Comparison of ENCODE assay signal across 22 mouse cellular contexts in genomic region chr11:87847884-87848283, GRCm38 (mm10). TPM values are rescaled to one million over a fixed set of nuclear protein-coding genes. Genes with fewer than 3 reads are reported as not detected.
A peak's percentile ranks its signal among the peaks of the same experiment; 100 is the strongest.
DNase-seq lines count a peak whose midpoint lies in the region; ATAC-seq and TF ChIP-seq lines count a peak whose summit lies in the region.
"Had no signal": no experiment of that assay in that cellular context is flagged by ENCODE, and none has a peak within 500 bp of the region (broad histone marks: within the 10 kb centered on the region; RNA-seq: fewer than 3 reads in every experiment).

No protein-coding gene starts in this region.

- no peak overlapping the region for H3K4me3 ChIP-seq in forebrain, embryonic 14.5 days (ENCODE audit: low read depth, low read length)
- no peak overlapping the region for H3K4me3 ChIP-seq in forebrain, embryonic 15.5 days
- no peak overlapping the region for H3K4me3 ChIP-seq in midbrain, embryonic 13.5 days (replicated peaks)
- no peak overlapping the region for H3K4me3 ChIP-seq in midbrain, embryonic 11.5 days (ENCODE audit: low read depth, low read length)
- no peak overlapping the region for H3K4me3 ChIP-seq in intestine, postnatal 0 days (ENCODE audit: low read depth, low read length)
- H3K4me3 ChIP-seq: embryonic facial prominence, embryonic 13.5 days; forebrain, embryonic 10.5 days; layer of hippocampus, adult 2 months; midbrain, embryonic 10.5 days had no signal

- no peaks in the 10 kb centered on the region for H3K27me3 ChIP-seq in forebrain, embryonic 14.5 days (replicated peaks; ENCODE audit: control insufficient read depth, insufficient read depth, low read length)
- no peaks in the 10 kb centered on the region for H3K27me3 ChIP-seq in forebrain, embryonic 15.5 days
- no peaks in the 10 kb centered on the region for H3K27me3 ChIP-seq in midbrain, embryonic 13.5 days
- no peaks in the 10 kb centered on the region for H3K27me3 ChIP-seq in midbrain, embryonic 11.5 days (ENCODE audit: control insufficient read depth, insufficient read depth, low read length)
- no peaks in the 10 kb centered on the region for H3K27me3 ChIP-seq in intestine, postnatal 0 days (replicated peaks; ENCODE audit: control insufficient read depth, insufficient read depth, low read length)
- H3K27me3 ChIP-seq: embryonic facial prominence, embryonic 13.5 days had no signal

- no peak for TF ChIP-seq CTCF in intestine, postnatal 0 days (IDR thresholded peaks at IDR 0.05; ENCODE audit: low read depth)

- no peaks in the 10 kb centered on the region for H3K36me3 ChIP-seq in forebrain, embryonic 14.5 days (ENCODE audit: control insufficient read depth, insufficient read depth, low read length)
- H3K36me3 ChIP-seq in forebrain, embryonic 15.5 days, result no peaks in the 10 kb centered on the region
- H3K36me3 ChIP-seq in midbrain, embryonic 13.5 days, result no peaks in the 10 kb centered on the region
- no peaks in the 10 kb centered on the region for H3K36me3 ChIP-seq in midbrain, embryonic 11.5 days (ENCODE audit: control insufficient read depth, insufficient read depth, low read length)
- no peaks in the 10 kb centered on the region for H3K36me3 ChIP-seq in intestine, postnatal 0 days (ENCODE audit: control insufficient read depth, insufficient read depth)
- H3K36me3 ChIP-seq: embryonic facial prominence, embryonic 13.5 days; forebrain, embryonic 10.5 days; midbrain, embryonic 10.5 days had no signal

- H3K4me1 ChIP-seq in forebrain, embryonic 14.5 days (ENCODE audit: control insufficient read depth, insufficient read depth, low read length), result no peaks in the 10 kb centered on the region
- H3K4me1 ChIP-seq in forebrain, embryonic 15.5 days, result peaks cover 3% of the 10 kb centered on the region
- H3K4me1 ChIP-seq in midbrain, embryonic 13.5 days (replicated peaks), result peaks cover 3% of the 10 kb centered on the region; the same call in 1 of the 2 replicates
- H3K4me1 ChIP-seq in midbrain, embryonic 11.5 days (ENCODE audit: control insufficient read depth, insufficient read depth, low read length), result no peaks in the 10 kb centered on the region; the same call in 1 of the 2 replicates
- H3K4me1 ChIP-seq in intestine, postnatal 0 days (replicated peaks; ENCODE audit: control insufficient read depth, insufficient read depth, low read length), result no peaks in the 10 kb centered on the region
- H3K4me1 ChIP-seq: embryonic facial prominence, embryonic 13.5 days had no signal

- H3K4me2 ChIP-seq in forebrain, embryonic 14.5 days (ENCODE audit: low read length), result no peak overlapping the region
- no peak overlapping the region for H3K4me2 ChIP-seq in forebrain, embryonic 15.5 days (replicated peaks)
- no peak overlapping the region for H3K4me2 ChIP-seq in midbrain, embryonic 13.5 days (replicated peaks)
- no peak overlapping the region for H3K4me2 ChIP-seq in midbrain, embryonic 11.5 days
- 0 out of 2 replicates have a peak overlapping the region, but pooled peaks have one; percentile 32 for H3K4me2 ChIP-seq in intestine, postnatal 0 days (replicated peaks; ENCODE audit: low read depth)
- H3K4me2 ChIP-seq: embryonic facial prominence, embryonic 13.5 days had no signal

- no peak for ATAC-seq in forebrain, embryonic 14.5 days
- ATAC-seq in forebrain, embryonic 15.5 days (replicated peaks), result no peak
- peak; percentile 50; the same call in 1 of the 2 replicates for ATAC-seq in midbrain, embryonic 13.5 days
- ATAC-seq in midbrain, embryonic 11.5 days (ENCODE audit: low FRiP score), result no peak
- ATAC-seq in intestine, postnatal 0 days, result no peak
- no peak for ATAC-seq in megakaryocyte-erythroid progenitor cell, adult 5-6 weeks (replicated peaks; ENCODE audit: low FRiP score, low TSS enrichment, poor library complexity, severe bottlenecking)

- DNase-seq in forebrain, embryonic 14.5 days (ENCODE audit: low spot score), result peak; percentile 2
- DNase-seq in midbrain, embryonic 11.5 days (ENCODE audit: low spot score, missing footprints), result no peak
- peak; percentile 85 for DNase-seq in ZHBTc4 (ENCODE audit: low read depth, low spot score)
- DNase-seq: adrenal gland, postnatal 25 days; cerebellum, postnatal 14 days; lung, postnatal 14 days; right cerebral cortex, postnatal 4 days; thymus, adult 2 months had no signal

- 70% methylated on average over 6 of the region's 6 CpGs for WGBS in forebrain, embryonic 14.5 days
- WGBS in forebrain, embryonic 15.5 days, result 69% methylated on average over 6 of the region's 6 CpGs
- 68% methylated on average over 6 of the region's 6 CpGs for WGBS in midbrain, embryonic 13.5 days
- WGBS in midbrain, embryonic 11.5 days, result 68% methylated on average over 6 of the region's 6 CpGs
- WGBS in intestine, postnatal 0 days, result 78% methylated on average over 6 of the region's 6 CpGs

- H3K9me3 ChIP-seq in forebrain, embryonic 14.5 days (replicated peaks; ENCODE audit: control insufficient read depth, low read length), result no peaks in the 10 kb centered on the region
- no peaks in the 10 kb centered on the region for H3K9me3 ChIP-seq in forebrain, embryonic 15.5 days
- no peaks in the 10 kb centered on the region for H3K9me3 ChIP-seq in midbrain, embryonic 13.5 days
- no peaks in the 10 kb centered on the region for H3K9me3 ChIP-seq in midbrain, embryonic 11.5 days (ENCODE audit: control insufficient read depth, low read length)
- H3K9me3 ChIP-seq in intestine, postnatal 0 days (ENCODE audit: control insufficient read depth), result no peaks in the 10 kb centered on the region
- H3K9me3 ChIP-seq: embryonic facial prominence, embryonic 13.5 days; forebrain, embryonic 10.5 days; midbrain, embryonic 10.5 days had no signal

- H3K27ac ChIP-seq in forebrain, embryonic 14.5 days (ENCODE audit: low read depth, low read length), result no peak overlapping the region
- no peak overlapping the region for H3K27ac ChIP-seq in forebrain, embryonic 15.5 days (replicated peaks)
- H3K27ac ChIP-seq in midbrain, embryonic 13.5 days, result no peak overlapping the region
- H3K27ac ChIP-seq in midbrain, embryonic 11.5 days (ENCODE audit: low read depth, low read length), result no peak overlapping the region
- H3K27ac ChIP-seq in intestine, postnatal 0 days (ENCODE audit: low read depth, low read length), result no peak overlapping the region
- H3K27ac ChIP-seq: embryonic facial prominence, embryonic 13.5 days; forebrain, embryonic 10.5 days; kidney, postnatal 0 days; layer of hippocampus, adult 2 months; liver, embryonic 14.5 days; midbrain, embryonic 10.5 days had no signal

- H3K9ac ChIP-seq in forebrain, embryonic 14.5 days (ENCODE audit: low read length), result no peak overlapping the region
- no peak overlapping the region for H3K9ac ChIP-seq in forebrain, embryonic 15.5 days (replicated peaks)
- no peak overlapping the region for H3K9ac ChIP-seq in midbrain, embryonic 13.5 days (replicated peaks)
- no peak overlapping the region for H3K9ac ChIP-seq in midbrain, embryonic 11.5 days (ENCODE audit: low read length)
- H3K9ac ChIP-seq in intestine, postnatal 0 days (ENCODE audit: low read depth, low read length), result no peak overlapping the region
- H3K9ac ChIP-seq: embryonic facial prominence, embryonic 13.5 days; liver, embryonic 14.5 days had no signal

RNA-seq across cellular contexts. Expression of gene Mks1, which starts 5.1 kb away (rescaled TPM):
- 9.1 and 10.4 TPM in 2 replicates for polyA plus RNA-seq in forebrain, embryonic 14.5 days (2014; fragmentation: Nextera tagmentation; extraction: Ambion mirVana)
- polyA plus RNA-seq in forebrain, embryonic 15.5 days (2015; fragmentation: Nextera tagmentation; extraction: Ambion mirVana), result 12.1 and 13.3 TPM in 2 replicates
- 12.4 and 15.8 TPM in 2 replicates for polyA plus RNA-seq in midbrain, embryonic 13.5 days (2015; fragmentation: Nextera tagmentation; extraction: Ambion mirVana)
- polyA plus RNA-seq in midbrain, embryonic 11.5 days (2014; fragmentation: Nextera tagmentation; extraction: Ambion mirVana), result 11.0 and 12.1 TPM in 2 replicates
- polyA plus RNA-seq in intestine, postnatal 0 days (2015; fragmentation: Nextera tagmentation; extraction: Ambion mirVana), result 2.4 and 2.6 TPM in 2 replicates
- 4.3 and 6.8 TPM in 2 replicates for total RNA-seq in megakaryocyte-erythroid progenitor cell, adult 5-6 weeks (2014; fragmentation: Nextera tagmentation)
- total RNA-seq in megakaryocyte-erythroid progenitor cell, adult 5-6 weeks (2017), result 2.4 and 8.4 TPM in 2 replicates

RNA-seq across cellular contexts. Expression of gene Lpo, which starts 19.8 kb away (rescaled TPM):
- polyA plus RNA-seq in forebrain, embryonic 14.5 days (2014; fragmentation: Nextera tagmentation; extraction: Ambion mirVana), result 0.53 and 0.62 TPM in 2 replicates
- 0.62 and 0.89 TPM in 2 replicates for polyA plus RNA-seq in forebrain, embryonic 15.5 days (2015; fragmentation: Nextera tagmentation; extraction: Ambion mirVana)
- polyA plus RNA-seq in midbrain, embryonic 13.5 days (2015; fragmentation: Nextera tagmentation; extraction: Ambion mirVana), result 0.49 and 0.54 TPM in 2 replicates
- polyA plus RNA-seq in midbrain, embryonic 11.5 days (2014; fragmentation: Nextera tagmentation; extraction: Ambion mirVana), result 0.27 and 0.57 TPM in 2 replicates
- 0.22 TPM in 1 of 2 replicates, not detected in the other for polyA plus RNA-seq in intestine, postnatal 0 days (2015; fragmentation: Nextera tagmentation; extraction: Ambion mirVana)
- total RNA-seq in megakaryocyte-erythroid progenitor cell, adult 5-6 weeks (2014; fragmentation: Nextera tagmentation), result not detected in 2 replicates
- not detected in 2 replicates for total RNA-seq in megakaryocyte-erythroid progenitor cell, adult 5-6 weeks (2017)
- total RNA-seq: adrenal gland, postnatal 25 days; granulocyte monocyte progenitor cell, adult 5-6 weeks had no signal
- polyA plus RNA-seq: limb, embryonic 11.5 days had no signal

RNA-seq across cellular contexts. Expression of gene Epx, which starts 27.5 kb away (rescaled TPM):
- 0.11 and 0.19 TPM in 2 replicates for polyA plus RNA-seq in forebrain, embryonic 14.5 days (2014; fragmentation: Nextera tagmentation; extraction: Ambion mirVana)
- 0.09 and 0.28 TPM in 2 replicates for polyA plus RNA-seq in forebrain, embryonic 15.5 days (2015; fragmentation: Nextera tagmentation; extraction: Ambion mirVana)
- polyA plus RNA-seq in midbrain, embryonic 13.5 days (2015; fragmentation: Nextera tagmentation; extraction: Ambion mirVana), result 0.10 and 0.16 TPM in 2 replicates
- not detected in 2 replicates for polyA plus RNA-seq in midbrain, embryonic 11.5 days (2014; fragmentation: Nextera tagmentation; extraction: Ambion mirVana)
- polyA plus RNA-seq in intestine, postnatal 0 days (2015; fragmentation: Nextera tagmentation; extraction: Ambion mirVana), result 0.16 TPM in 1 of 2 replicates, not detected in the other
- total RNA-seq in megakaryocyte-erythroid progenitor cell, adult 5-6 weeks (2014; fragmentation: Nextera tagmentation), result not detected in 2 replicates
- 3.9 TPM in 1 of 2 replicates, not detected in the other for total RNA-seq in megakaryocyte-erythroid progenitor cell, adult 5-6 weeks (2017)
- total RNA-seq: adrenal gland, postnatal 25 days; layer of hippocampus, adult 2 months; left cerebral cortex, adult 18-20 months had no signal
- polyA plus RNA-seq: forebrain, embryonic 10.5 days; midbrain, embryonic 10.5 days had no signal

RNA-seq across cellular contexts. Expression of gene Olfr462, which starts 44.2 kb away (rescaled TPM):
- not detected in 2 replicates for polyA plus RNA-seq in forebrain, embryonic 14.5 days (2014; fragmentation: Nextera tagmentation; extraction: Ambion mirVana)
- not detected in 2 replicates for polyA plus RNA-seq in forebrain, embryonic 15.5 days (2015; fragmentation: Nextera tagmentation; extraction: Ambion mirVana)
- polyA plus RNA-seq in midbrain, embryonic 13.5 days (2015; fragmentation: Nextera tagmentation; extraction: Ambion mirVana), result not detected in 2 replicates
- not detected in 2 replicates for polyA plus RNA-seq in midbrain, embryonic 11.5 days (2014; fragmentation: Nextera tagmentation; extraction: Ambion mirVana)
- not detected in 2 replicates for polyA plus RNA-seq in intestine, postnatal 0 days (2015; fragmentation: Nextera tagmentation; extraction: Ambion mirVana)
- not detected in 2 replicates for total RNA-seq in megakaryocyte-erythroid progenitor cell, adult 5-6 weeks (2014; fragmentation: Nextera tagmentation)
- total RNA-seq in megakaryocyte-erythroid progenitor cell, adult 5-6 weeks (2017), result not detected in 2 replicates
- total RNA-seq: adrenal gland, postnatal 25 days; granulocyte monocyte progenitor cell, adult 5-6 weeks; layer of hippocampus, adult 2 months; left cerebral cortex, adult 18-20 months had no signal
- polyA plus RNA-seq: embryonic facial prominence, embryonic 13.5 days; forebrain, embryonic 10.5 days; heart, embryonic 14.5 days; kidney, postnatal 0 days; limb, embryonic 11.5 days; liver, embryonic 14.5 days; midbrain, embryonic 10.5 days; thymus, adult 2 months had no signal

RNA-seq across cellular contexts. Expression of gene Olfr463, which starts 49.3 kb away (rescaled TPM):
- polyA plus RNA-seq in forebrain, embryonic 14.5 days (2014; fragmentation: Nextera tagmentation; extraction: Ambion mirVana), result not detected in 2 replicates
- not detected in 2 replicates for polyA plus RNA-seq in forebrain, embryonic 15.5 days (2015; fragmentation: Nextera tagmentation; extraction: Ambion mirVana)
- not detected in 2 replicates for polyA plus RNA-seq in midbrain, embryonic 13.5 days (2015; fragmentation: Nextera tagmentation; extraction: Ambion mirVana)
- not detected in 2 replicates for polyA plus RNA-seq in midbrain, embryonic 11.5 days (2014; fragmentation: Nextera tagmentation; extraction: Ambion mirVana)
- not detected in 2 replicates for polyA plus RNA-seq in intestine, postnatal 0 days (2015; fragmentation: Nextera tagmentation; extraction: Ambion mirVana)
- not detected in 2 replicates for total RNA-seq in megakaryocyte-erythroid progenitor cell, adult 5-6 weeks (2014; fragmentation: Nextera tagmentation)
- total RNA-seq in megakaryocyte-erythroid progenitor cell, adult 5-6 weeks (2017), result not detected in 2 replicates
- total RNA-seq: adrenal gland, postnatal 25 days; granulocyte monocyte progenitor cell, adult 5-6 weeks; layer of hippocampus, adult 2 months; left cerebral cortex, adult 18-20 months had no signal
- polyA plus RNA-seq: embryonic facial prominence, embryonic 13.5 days; forebrain, embryonic 10.5 days; heart, embryonic 14.5 days; kidney, postnatal 0 days; limb, embryonic 11.5 days; liver, embryonic 14.5 days; midbrain, embryonic 10.5 days; thymus, adult 2 months had no signal
